Mouse (Mus musculus) liver, adult 2 months (tissue): ENCODE measurements around the gene Gm28042. TPM values are rescaled to one million over a fixed set of nuclear protein-coding genes. Genes with fewer than 3 reads are reported as not detected.

ENCODE experiments used
- DNase-seq: peaks from one replicate; pipeline ENCODE4 v3.0.0-alpha.2; 2011; ENCODE audit warnings: low read depth, low spot score; ENCODE audit errors: extremely low read depth
- H3K27ac ChIP-seq: fragments of 200-500 bp; replicated peaks from 2 replicates; pipeline ENCODE4 v1.5.1; 2012; ENCODE audit warnings: low read depth, mild to moderate bottlenecking, control low read depth, inconsistent platforms, low read length; ENCODE audit not compliant: insufficient read depth
- H3K27me3 ChIP-seq: fragments of 200-500 bp; 2 replicates; pipeline ENCODE4 v1.6.1; 2012; ENCODE audit warnings: mild to moderate bottlenecking, moderate library complexity, low read length, inconsistent platforms; ENCODE audit not compliant: control insufficient read depth, insufficient read depth
- H3K36me3 ChIP-seq: fragments of 200-500 bp; 2 replicates; pipeline ENCODE4 v1.6.1; 2012; ENCODE audit warnings: low read length, inconsistent platforms; ENCODE audit not compliant: control insufficient read depth, insufficient read depth
- H3K4me1 ChIP-seq: fragments of 200-500 bp; 2 replicates; pipeline ENCODE4 v1.6.1; 2011; ENCODE audit warnings: low read length; ENCODE audit not compliant: control insufficient read depth, insufficient read depth
- H3K4me3 ChIP-seq: fragments of 200-500 bp; 2 replicates; pipeline ENCODE4 v1.5.1; 2011; ENCODE audit warnings: low read depth, mild to moderate bottlenecking, control low read depth, low read length, moderate library complexity; ENCODE audit not compliant: insufficient read depth
- H3K79me2 ChIP-seq: fragments of 200-500 bp; 2 replicates; pipeline ENCODE4 v1.6.1; 2012; ENCODE audit warnings: inconsistent platforms, mild to moderate bottlenecking, low read length, moderate library complexity; ENCODE audit not compliant: control insufficient read depth, insufficient read depth
- H3K9ac ChIP-seq: fragments of 200-500 bp; 2 replicates; pipeline ENCODE4 v1.6.1; 2012; ENCODE audit warnings: low read depth, mild to moderate bottlenecking, control low read depth, inconsistent platforms, low read length
- CTCF ChIP-seq: fragments of 200-500 bp; IDR thresholded peaks from 2 replicates; pipeline ENCODE4 v1.5.1; 2011; ENCODE audit warnings: low read depth, low read length, control low read depth
- POLR2A ChIP-seq: fragments of 200-500 bp; IDR thresholded peaks from 2 replicates; pipeline ENCODE4 v1.6.1; 2011; ENCODE audit warnings: low read length, control low read depth; ENCODE audit not compliant: insufficient read depth; ENCODE audit errors: extremely low read depth
- WGBS: fragments of 180-500 bp; shearing (Covaris S2); methylation state at CpG from one replicate; pipeline ENCODE4 v1.1.7; 2018; 5-methylcytosine and 5-hydroxymethylcytosine counted together
- polyA plus RNA-seq: library from polyadenylated mRNA; depleted of rRNA; stranded (reverse); fragments of >200 nt; gene quantifications from 2 replicates; pipeline ENCODE4 v1.2.3, GENCODE M21; 2012
- total RNA-seq: library from RNA; depleted of rRNA; stranded (reverse); fragments of >200 nt; gene quantifications from 2 replicates; pipeline ENCODE4 v1.2.3, GENCODE M21; 2014

The Gm28042 gene
- total and polyA plus RNA-seq, 2 experiments: 0.91 to 1.5 TPM

DNA sequence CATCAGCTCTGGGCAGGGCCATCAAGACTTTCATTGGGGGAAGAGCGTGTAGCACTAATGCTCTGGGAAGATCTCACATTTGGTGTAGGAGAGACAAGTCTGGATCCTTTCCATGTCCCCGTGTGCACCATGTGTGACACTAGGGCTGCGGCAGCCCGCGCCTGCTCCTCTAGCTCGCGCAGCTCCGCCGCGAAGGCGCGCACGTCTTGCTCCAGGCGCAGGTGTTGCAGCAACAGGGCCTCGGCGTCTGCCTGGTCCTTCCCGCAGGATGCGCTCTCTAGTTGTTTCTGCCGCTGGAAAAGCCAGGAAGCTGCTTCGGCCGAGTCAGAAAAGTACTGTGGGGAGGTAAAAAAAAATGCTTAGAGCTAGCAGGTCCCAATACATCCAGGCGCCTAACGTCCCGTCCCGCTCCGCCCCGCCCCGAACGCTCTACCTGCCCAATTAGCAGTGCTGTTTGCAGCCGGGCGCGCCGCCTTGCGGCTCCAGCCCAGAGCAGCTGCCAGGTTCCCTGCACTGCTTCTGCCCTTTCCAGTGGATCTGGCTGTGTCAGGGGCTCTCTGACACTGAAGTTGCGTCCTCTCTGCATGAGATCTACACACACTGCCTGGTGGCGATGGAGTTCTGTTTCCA lies 48.9 kb downstream of the Gm28042 start:
- WGBS: 6% methylated on average over 36 of the region's 36 CpGs
- Histone ChIP-seq H3K4me3 (peak overlapping the region; percentile 4; the same call in 1 of the 2 replicates), H3K4me1 (no peaks in the 10 kb centered on the region), H3K27me3 (0 out of 2 replicates have a peak, but pooled peaks cover 5% of the 10 kb centered on the region), H3K27ac (no peak overlapping the region), H3K36me3 (no peaks in the 10 kb centered on the region), H3K79me2 (no peaks in the 10 kb centered on the region), H3K9ac (no peak overlapping the region)
- peak; percentile 36 for DNase-seq
- TF ChIP-seq CTCF: peak; percentile 76
- TF ChIP-seq POLR2A: no peak

DNA sequence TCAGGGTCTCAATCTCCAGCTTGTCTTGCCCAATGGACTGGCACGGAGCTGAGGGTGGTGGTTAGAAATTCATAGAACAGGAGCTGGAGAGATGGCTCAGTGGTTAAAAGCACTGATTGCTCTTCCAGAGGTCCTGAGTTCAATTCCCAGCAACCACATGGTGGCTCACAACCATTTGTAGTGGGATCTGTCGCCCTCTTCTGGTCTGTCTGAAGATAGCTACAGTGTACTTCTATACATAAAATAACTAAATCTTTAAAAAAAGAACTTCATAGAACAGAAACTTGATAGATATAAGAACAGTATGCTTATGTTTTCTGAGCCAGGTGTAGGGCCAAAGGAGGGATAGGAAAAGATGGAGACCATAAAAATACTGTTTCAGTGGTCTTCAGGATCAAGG lies 55.1 kb downstream of the Gm28042 start:
- Histone ChIP-seq H3K4me1 (no peaks in the 10 kb centered on the region), H3K79me2 (no peaks in the 10 kb centered on the region), H3K36me3 (no peaks in the 10 kb centered on the region), H3K9ac (no peak overlapping the region), H3K4me3 (no peak overlapping the region), H3K27me3 (no peaks in the 10 kb centered on the region), H3K27ac (no peak overlapping the region)
- TF ChIP-seq POLR2A (no peak), CTCF (no peak)
- WGBS: 84% methylated on average over 2 of the region's 2 CpGs
- no peak for DNase-seq

DNA sequence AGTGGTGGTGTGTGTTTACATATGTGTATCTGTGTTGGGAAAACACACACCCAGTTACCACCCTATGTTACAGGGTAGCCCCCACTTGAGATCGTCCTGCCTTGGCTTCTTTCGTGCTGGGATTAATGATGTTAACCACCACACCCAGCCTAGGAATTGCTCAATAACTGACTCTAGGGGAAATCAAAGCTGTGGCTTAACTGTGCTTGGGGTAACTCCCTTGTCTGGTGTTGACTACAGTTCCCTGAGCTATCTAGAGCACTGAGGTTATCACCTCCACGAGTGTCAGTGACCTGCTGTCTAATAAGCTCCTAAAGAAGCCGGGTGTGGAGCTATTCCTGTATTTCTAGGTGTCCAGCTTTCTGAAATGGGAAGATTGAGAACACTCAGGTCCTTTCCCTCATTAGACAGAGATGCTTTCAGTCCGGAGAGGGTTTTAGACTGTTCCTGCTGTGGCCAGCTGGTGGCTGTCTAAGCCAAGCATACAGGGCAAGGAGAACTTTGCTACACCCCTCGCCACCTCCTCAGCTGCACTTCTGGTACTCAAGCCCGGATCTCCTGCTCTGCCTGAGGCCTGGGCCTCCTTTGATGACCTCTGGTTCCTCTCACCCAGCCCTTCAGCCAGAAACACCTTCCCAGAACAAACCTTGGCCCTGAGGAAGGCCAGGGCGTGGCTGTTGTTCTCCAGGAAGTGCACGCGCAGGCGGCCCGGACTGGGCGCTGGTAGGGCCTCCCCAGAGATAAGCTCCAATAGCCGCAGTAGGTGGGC lies 57.5 kb downstream of the Gm28042 start:
- peak; percentile 7 for DNase-seq
- Histone ChIP-seq H3K9ac (no peak overlapping the region), H3K27me3 (no peaks in the 10 kb centered on the region), H3K4me1 (no peaks in the 10 kb centered on the region), H3K4me3 (no peak overlapping the region), H3K36me3 (no peaks in the 10 kb centered on the region), H3K27ac (no peak overlapping the region), H3K79me2 (no peaks in the 10 kb centered on the region)
- TF ChIP-seq POLR2A (no peak), CTCF (peak; percentile 69)
- WGBS: 62% methylated on average over 14 of the region's 14 CpGs

DNA sequence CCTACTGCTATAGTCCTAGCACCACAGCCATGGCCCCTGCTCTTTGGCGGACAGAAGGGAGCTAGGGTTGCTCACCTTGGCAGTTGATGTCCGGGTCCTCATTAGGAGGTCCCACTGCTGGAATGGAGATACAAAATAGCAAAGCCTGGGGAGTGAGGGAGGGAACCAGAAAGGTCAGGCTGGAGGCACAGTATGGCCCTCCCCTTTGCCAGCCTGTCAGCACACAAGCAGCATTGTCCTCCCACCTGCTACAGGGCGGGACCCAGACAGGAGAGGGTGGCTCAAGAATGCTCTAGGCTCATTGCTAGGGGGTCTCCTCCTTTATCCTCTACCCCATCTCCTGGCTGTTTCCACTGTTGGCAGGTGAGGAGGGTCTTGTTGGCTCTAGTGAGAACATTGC lies 58.7 kb downstream of the Gm28042 start:
- no peak overlapping the region for H3K9ac ChIP-seq
- WGBS: 98% methylated on average over 3 of the region's 3 CpGs
- no peaks in the 10 kb centered on the region for H3K4me1 ChIP-seq
- no peak for TF ChIP-seq CTCF
- TF ChIP-seq POLR2A: no peak
- no peak for DNase-seq
- no peak overlapping the region for H3K4me3 ChIP-seq
- H3K27me3 ChIP-seq: no peaks in the 10 kb centered on the region
- no peaks in the 10 kb centered on the region for H3K36me3 ChIP-seq
- H3K79me2 ChIP-seq: no peaks in the 10 kb centered on the region
- H3K27ac ChIP-seq: no peak overlapping the region

DNA sequence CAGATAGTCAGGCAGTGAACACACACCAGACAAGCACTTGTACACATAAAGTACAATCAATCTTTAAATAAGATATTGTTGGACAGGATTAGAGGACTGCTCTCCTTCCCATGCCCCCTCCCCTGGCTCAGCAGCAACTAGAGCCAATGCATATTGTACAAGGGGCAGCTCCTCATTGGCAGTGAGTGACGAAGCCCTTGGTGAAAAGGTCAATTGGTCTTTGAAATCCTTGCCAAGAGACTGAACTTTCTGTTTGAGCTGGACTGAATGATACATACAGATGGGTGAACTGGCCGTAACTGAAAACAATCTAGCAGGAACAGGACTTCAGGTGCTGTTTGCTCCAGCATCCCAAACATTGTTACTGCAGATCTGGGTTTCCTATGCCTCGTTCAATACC lies 60.1 kb downstream of the Gm28042 start:
- DNase-seq: peak; percentile 51
- Histone ChIP-seq H3K4me1 (no peaks in the 10 kb centered on the region), H3K4me3 (no peak overlapping the region), H3K79me2 (no peaks in the 10 kb centered on the region), H3K36me3 (no peaks in the 10 kb centered on the region), H3K27me3 (no peaks in the 10 kb centered on the region), H3K27ac (no peak overlapping the region), H3K9ac (no peak overlapping the region)
- no peak for TF ChIP-seq POLR2A
- no peak for TF ChIP-seq CTCF
- 25% methylated on average over 3 of the region's 3 CpGs for WGBS

DNA sequence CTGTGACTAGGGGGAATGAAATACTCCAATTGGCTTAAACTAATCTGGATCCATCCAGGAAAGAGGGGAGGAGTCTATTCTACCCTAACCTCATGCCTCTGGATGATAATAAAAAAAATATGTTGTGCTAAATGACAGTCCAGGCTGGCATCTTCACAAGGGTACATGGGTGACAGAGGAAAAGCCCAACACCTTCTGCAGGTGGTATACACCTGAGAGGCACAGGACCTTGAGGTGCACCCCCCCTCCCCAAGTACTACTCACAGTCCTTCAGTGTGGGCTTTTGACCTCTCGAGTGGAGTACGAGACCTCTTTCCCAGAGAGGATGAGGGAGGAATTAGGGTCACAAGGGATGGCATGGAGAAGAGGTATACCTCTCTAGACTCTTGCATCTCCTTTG lies 60.6 kb downstream of the Gm28042 start:
- TF ChIP-seq POLR2A (no peak), CTCF (no peak)
- Histone ChIP-seq H3K79me2 (no peaks in the 10 kb centered on the region), H3K9ac (no peak overlapping the region), H3K36me3 (no peaks in the 10 kb centered on the region), H3K27me3 (no peaks in the 10 kb centered on the region), H3K4me3 (no peak overlapping the region), H3K4me1 (no peaks in the 10 kb centered on the region), H3K27ac (no peak overlapping the region)
- WGBS: 97% methylated on average over 2 of the region's 2 CpGs
- no peak for DNase-seq
